Mouse (Mus musculus): ENCODE results near the gene Ebf3.

DNA sequence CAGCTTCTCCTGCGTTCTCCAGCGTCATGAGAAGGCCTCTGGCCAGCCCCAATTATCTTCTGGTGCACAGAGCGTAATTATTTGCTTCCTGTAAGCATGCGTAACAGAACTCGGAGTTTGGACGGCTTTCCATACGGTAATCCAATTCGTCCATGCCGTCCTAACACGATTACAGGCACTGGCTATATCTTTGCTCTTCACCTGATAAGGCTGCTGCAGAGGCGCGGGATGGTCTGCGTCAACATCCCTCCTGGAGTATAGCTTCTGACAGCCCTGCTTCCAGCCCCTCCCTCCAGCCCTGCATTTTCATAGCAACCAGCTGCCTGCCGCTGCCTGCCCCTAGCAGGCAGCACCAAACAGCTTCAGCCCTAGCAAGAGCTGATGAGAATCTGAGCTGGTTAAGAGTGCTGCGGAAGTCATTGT, 12.9 kb downstream of the Ebf3 start:
- no peak for TF ChIP-seq CTCF (IDR thresholded peaks at IDR 0.05; ENCODE audit: control insufficient read depth, insufficient read depth, insufficient read length)
- TF ChIP-seq FOSL1 (IDR thresholded peaks at IDR 0.05; ENCODE audit: insufficient read depth, low read length, poor library complexity, severe bottlenecking): no peak

Data from C2C12 (cell line).